In the genomic region with DNA sequence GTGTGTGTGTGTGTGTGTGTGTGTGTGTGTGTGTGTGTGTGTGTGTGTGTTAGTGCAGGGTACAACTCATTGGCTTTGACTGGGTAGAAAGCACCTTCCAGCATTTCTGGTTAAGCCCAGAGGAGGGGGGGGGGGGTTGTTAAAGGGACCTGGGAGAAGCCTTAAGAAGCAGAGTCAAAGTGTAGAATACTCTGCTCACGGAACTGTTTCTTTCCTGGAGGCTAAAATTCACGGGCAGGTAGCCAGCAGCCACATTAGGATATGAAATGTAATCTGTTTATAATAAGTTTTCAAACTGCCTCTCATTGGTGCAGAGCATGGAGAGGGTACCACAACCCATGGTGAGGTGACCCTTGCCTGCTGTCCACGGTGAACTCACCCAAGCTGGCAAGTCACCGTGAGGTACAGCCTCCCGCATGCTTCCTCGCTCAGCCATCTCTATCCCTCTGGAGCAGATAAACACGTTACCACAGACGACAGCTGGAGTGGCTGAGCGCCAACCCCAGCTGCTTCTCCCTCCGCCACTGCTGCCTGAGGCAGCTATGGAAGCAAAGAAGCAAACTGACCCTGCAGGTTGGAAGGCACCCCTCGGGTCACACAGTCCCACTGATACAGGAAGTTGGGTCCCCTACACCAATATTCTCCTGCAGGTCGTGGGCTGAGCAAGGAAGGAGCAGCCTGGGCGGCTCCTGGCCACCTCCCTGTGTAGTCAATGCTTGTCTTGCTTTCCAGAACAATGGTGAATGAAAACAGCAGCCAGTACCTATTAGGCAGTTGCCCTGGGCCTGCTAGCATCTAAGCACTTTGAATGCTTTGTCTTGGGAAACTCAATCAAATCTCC, we compare ENCODE assay signal across 8 mouse cellular contexts.
A peak's percentile ranks its signal among the peaks of the same experiment; 100 is the strongest.
DNase-seq lines count a peak whose midpoint lies in the region; ATAC-seq lines count a peak whose summit lies in the region.

No protein-coding gene starts in this region.

- no peak overlapping the region for H3K9ac ChIP-seq in midbrain, embryonic 13.5 days (replicated peaks)
- H3K9ac ChIP-seq in midbrain, embryonic 11.5 days (ENCODE audit: low read length) = no peak overlapping the region
- H3K9ac ChIP-seq in embryonic facial prominence, embryonic 14.5 days (ENCODE audit: low read depth, low read length) = no peak overlapping the region
- H3K9ac ChIP-seq in heart, embryonic 12.5 days = no peak overlapping the region

- H3K4me1 ChIP-seq in midbrain, embryonic 13.5 days (replicated peaks) = peaks cover 13% of the 10 kb centered on the region
- peaks cover 6% of the 10 kb centered on the region for H3K4me1 ChIP-seq in midbrain, embryonic 11.5 days (ENCODE audit: control insufficient read depth, insufficient read depth, low read length)
- H3K4me1 ChIP-seq in embryonic facial prominence, embryonic 14.5 days (ENCODE audit: control insufficient read depth, insufficient read depth, low read length) = peaks cover 17% of the 10 kb centered on the region
- H3K4me1 ChIP-seq in heart, embryonic 12.5 days (replicated peaks) = peaks cover 31% of the 10 kb centered on the region

- no peaks in the 10 kb centered on the region for H3K36me3 ChIP-seq in midbrain, embryonic 13.5 days
- no peaks in the 10 kb centered on the region for H3K36me3 ChIP-seq in midbrain, embryonic 11.5 days (ENCODE audit: control insufficient read depth, insufficient read depth, low read length)
- no peaks in the 10 kb centered on the region for H3K36me3 ChIP-seq in embryonic facial prominence, embryonic 14.5 days (ENCODE audit: control insufficient read depth, insufficient read depth, low read length)
- no peaks in the 10 kb centered on the region for H3K36me3 ChIP-seq in heart, embryonic 12.5 days

- peak; percentile 55; the same call in 1 of the 2 replicates for ATAC-seq in midbrain, embryonic 13.5 days
- no peak for ATAC-seq in midbrain, embryonic 11.5 days (ENCODE audit: low FRiP score)
- ATAC-seq in embryonic facial prominence, embryonic 14.5 days (ENCODE audit: low read depth) = peak; percentile 83
- ATAC-seq in heart, embryonic 12.5 days (ENCODE audit: insufficient number of reproducible peaks, low FRiP score) = peak; percentile 53

- no peaks in the 10 kb centered on the region for H3K9me3 ChIP-seq in midbrain, embryonic 13.5 days
- no peaks in the 10 kb centered on the region for H3K9me3 ChIP-seq in midbrain, embryonic 11.5 days (ENCODE audit: control insufficient read depth, low read length)
- no peaks in the 10 kb centered on the region for H3K9me3 ChIP-seq in embryonic facial prominence, embryonic 14.5 days (ENCODE audit: control insufficient read depth, low read length)
- no peaks in the 10 kb centered on the region for H3K9me3 ChIP-seq in heart, embryonic 12.5 days (replicated peaks)

- H3K27me3 ChIP-seq in midbrain, embryonic 13.5 days = no peaks in the 10 kb centered on the region
- no peaks in the 10 kb centered on the region; the same call in 1 of the 2 replicates for H3K27me3 ChIP-seq in midbrain, embryonic 11.5 days (ENCODE audit: control insufficient read depth, insufficient read depth, low read length)
- no peaks in the 10 kb centered on the region for H3K27me3 ChIP-seq in embryonic facial prominence, embryonic 14.5 days (replicated peaks; ENCODE audit: control insufficient read depth, insufficient read depth, low read length)
- H3K27me3 ChIP-seq in heart, embryonic 12.5 days (replicated peaks) = no peaks in the 10 kb centered on the region

- 44% methylated on average over 13 of the region's 13 CpGs for WGBS in midbrain, embryonic 13.5 days
- 50% methylated on average over 13 of the region's 13 CpGs for WGBS in midbrain, embryonic 11.5 days
- WGBS in embryonic facial prominence, embryonic 14.5 days = 13% methylated on average over 13 of the region's 13 CpGs
- WGBS in heart, embryonic 12.5 days = 20% methylated on average over 13 of the region's 13 CpGs

- H3K4me2 ChIP-seq in midbrain, embryonic 13.5 days (replicated peaks) = no peak overlapping the region
- H3K4me2 ChIP-seq in midbrain, embryonic 11.5 days = no peak overlapping the region
- H3K4me2 ChIP-seq in embryonic facial prominence, embryonic 14.5 days (ENCODE audit: low read depth, low read length) = peak overlapping the region; percentile 41
- H3K4me2 ChIP-seq in heart, embryonic 12.5 days = peak overlapping the region; percentile 28

- H3K27ac ChIP-seq in midbrain, embryonic 13.5 days = peak overlapping the region; percentile 44; the same call in 1 of the 2 replicates
- H3K27ac ChIP-seq in midbrain, embryonic 11.5 days (ENCODE audit: low read depth, low read length) = no peak overlapping the region
- H3K27ac ChIP-seq in embryonic facial prominence, embryonic 14.5 days (replicated peaks; ENCODE audit: low read depth, low read length) = peak overlapping the region; percentile 80
- no peak overlapping the region for H3K27ac ChIP-seq in heart, embryonic 12.5 days (ENCODE audit: poor library complexity, severe bottlenecking)

- DNase-seq in midbrain, embryonic 11.5 days (ENCODE audit: low spot score, missing footprints) = no peak
- peak; percentile 90 for DNase-seq in embryonic facial prominence, embryonic 14.5 days (ENCODE audit: low spot score)
- DNase-seq in kidney, postnatal 4 days = peak; percentile 77 to 81
- peak; percentile 66 for DNase-seq in skeletal muscle tissue, adult 2 months (ENCODE audit: low read depth, low spot score)
- no peak for DNase-seq in layer of hippocampus, postnatal 25 days (ENCODE audit: extremely low spot score in 1 of 2, low spot score in 1 of 2)
- no peak for DNase-seq in urinary bladder, postnatal 25 days (ENCODE audit: low spot score)

- no peak overlapping the region for H3K4me3 ChIP-seq in midbrain, embryonic 13.5 days (replicated peaks)
- H3K4me3 ChIP-seq in midbrain, embryonic 11.5 days (ENCODE audit: low read depth, low read length) = no peak overlapping the region
- no peak overlapping the region for H3K4me3 ChIP-seq in embryonic facial prominence, embryonic 14.5 days (ENCODE audit: low read depth, low read length)
- no peak overlapping the region for H3K4me3 ChIP-seq in heart, embryonic 12.5 days

Comparison
In these comparisons a context has a peak if more than half of its experiments do, and no peak if none do; other contexts are left out.
1. H3K27ac ChIP-seq: peak in midbrain, embryonic 13.5 days (single experiment) and embryonic facial prominence, embryonic 14.5 days (single experiment); none in midbrain, embryonic 11.5 days (single experiment) and heart, embryonic 12.5 days (single experiment).
2. H3K4me2 ChIP-seq: peak in embryonic facial prominence, embryonic 14.5 days (single experiment) and heart, embryonic 12.5 days (single experiment); none in midbrain, embryonic 13.5 days (single experiment) and midbrain, embryonic 11.5 days (single experiment).
3. DNase-seq: peak in embryonic facial prominence, embryonic 14.5 days (single experiment), kidney, postnatal 4 days (2 of 2) and skeletal muscle tissue, adult 2 months (single experiment); none in midbrain, embryonic 11.5 days (single experiment), layer of hippocampus, postnatal 25 days (0 of 2) and urinary bladder, postnatal 25 days (single experiment).